Mouse (Mus musculus): ENCODE data around the gene Bahcc1. TPM values are rescaled to one million over a fixed set of nuclear protein-coding genes. Genes with fewer than 3 reads are reported as not detected.

The Bahcc1 gene
- polyA plus RNA-seq, 1 experiment from 2014 or later = 17.0 TPM

- no peaks in the 10 kb centered on the region for H3K27me3 ChIP-seq (ENCODE audit: control insufficient read depth, insufficient read depth, low read length)
- peak overlapping the region; percentile 78 for H3K27ac ChIP-seq (ENCODE audit: low read depth, low read length)
- no peaks in the 10 kb centered on the region for H3K9me3 ChIP-seq (ENCODE audit: control insufficient read depth, low read length)
- peak overlapping the region; percentile 55 for H3K9ac ChIP-seq (replicated peaks; ENCODE audit: low read depth, low read length)
- H3K36me3 ChIP-seq (ENCODE audit: control insufficient read depth, insufficient read depth, low read length) = no peaks in the 10 kb centered on the region
- peak overlapping the region; percentile 46 for H3K4me2 ChIP-seq (ENCODE audit: low read depth, low read length)
- ATAC-seq (ENCODE audit: low read depth) = peak; percentile 5; the same call in 1 of the 2 replicates
- H3K4me1 ChIP-seq (ENCODE audit: control insufficient read depth, insufficient read depth, low read length) = peaks cover 67% of the 10 kb centered on the region
- H3K4me3 ChIP-seq (ENCODE audit: low read depth, low read length) = peak overlapping the region; percentile 15
- 3% methylated on average over 36 of the region's 36 CpGs for whole genome bisulfite sequencing
Measured at GRCm38 (mm10) chr11:120225256-120226195, 7.2 kb upstream of the Bahcc1 start.

GRCm38 (mm10) chr11:120226421-120227280 lies 6.1 kb upstream of the Bahcc1 start:
- no peak for ATAC-seq (ENCODE audit: low read depth)
- no peak overlapping the region for H3K9ac ChIP-seq (replicated peaks; ENCODE audit: low read depth, low read length)
- no peaks in the 10 kb centered on the region for H3K9me3 ChIP-seq (ENCODE audit: control insufficient read depth, low read length)
- peaks cover 61% of the 10 kb centered on the region for H3K4me1 ChIP-seq (ENCODE audit: control insufficient read depth, insufficient read depth, low read length)
- H3K4me2 ChIP-seq (ENCODE audit: low read depth, low read length) = peak overlapping the region; percentile 5; the same call in 1 of the 2 replicates
- H3K36me3 ChIP-seq (ENCODE audit: control insufficient read depth, insufficient read depth, low read length) = no peaks in the 10 kb centered on the region
- 74% methylated on average over 12 of the region's 12 CpGs for WGBS
- H3K4me3 ChIP-seq (ENCODE audit: low read depth, low read length) = no peak overlapping the region
- no peaks in the 10 kb centered on the region for H3K27me3 ChIP-seq (ENCODE audit: control insufficient read depth, insufficient read depth, low read length)
- H3K27ac ChIP-seq (ENCODE audit: low read depth, low read length) = peak overlapping the region; percentile 78

GRCm38 (mm10) chr11:120227571-120228051 lies 5.1 kb upstream of the Bahcc1 start:
- no peak for ATAC-seq (ENCODE audit: low read depth)
- Histone ChIP-seq H3K27me3 (ENCODE audit: control insufficient read depth, insufficient read depth, low read length) (no peaks in the 10 kb centered on the region), H3K36me3 (ENCODE audit: control insufficient read depth, insufficient read depth, low read length) (no peaks in the 10 kb centered on the region), H3K4me2 (ENCODE audit: low read depth, low read length) (peak overlapping the region; percentile 84), H3K4me3 (ENCODE audit: low read depth, low read length) (no peak overlapping the region), H3K27ac (ENCODE audit: low read depth, low read length) (peak overlapping the region; percentile 78; the same call in 1 of the 2 replicates), H3K9ac (replicated peaks; ENCODE audit: low read depth, low read length) (no peak overlapping the region), H3K4me1 (ENCODE audit: control insufficient read depth, insufficient read depth, low read length) (peaks cover 67% of the 10 kb centered on the region), H3K9me3 (ENCODE audit: control insufficient read depth, low read length) (no peaks in the 10 kb centered on the region)
- 37% methylated on average over 8 of the region's 8 CpGs for WGBS

GRCm38 (mm10) chr11:120228116-120228890 lies 4.4 kb upstream of the Bahcc1 start:
- peak overlapping the region; percentile 64 for H3K27ac ChIP-seq (ENCODE audit: low read depth, low read length)
- no peak for ATAC-seq (ENCODE audit: low read depth)

GRCm38 (mm10) chr11:120228911-120229437 lies 3.8 kb upstream of the Bahcc1 start:
- Histone ChIP-seq H3K4me1 (ENCODE audit: control insufficient read depth, insufficient read depth, low read length) (peaks cover 60% of the 10 kb centered on the region), H3K4me3 (ENCODE audit: low read depth, low read length) (peak overlapping the region; percentile 96), H3K27me3 (ENCODE audit: control insufficient read depth, insufficient read depth, low read length) (no peaks in the 10 kb centered on the region), H3K36me3 (ENCODE audit: control insufficient read depth, insufficient read depth, low read length) (no peaks in the 10 kb centered on the region), H3K9me3 (ENCODE audit: control insufficient read depth, low read length) (no peaks in the 10 kb centered on the region), H3K27ac (ENCODE audit: low read depth, low read length) (peak overlapping the region; percentile 64), H3K4me2 (ENCODE audit: low read depth, low read length) (peak overlapping the region; percentile 84), H3K9ac (replicated peaks; ENCODE audit: low read depth, low read length) (peak overlapping the region; percentile 99)
- no peak for ATAC-seq (ENCODE audit: low read depth)
- WGBS = 9% methylated on average over 7 of the region's 7 CpGs

More at GRCm38 (mm10) chr11:120228116-120228890, 4.4 kb upstream of the Bahcc1 start:
- 43% methylated on average over 9 of the region's 9 CpGs for WGBS
- H3K4me2 ChIP-seq (ENCODE audit: low read depth, low read length) = peak overlapping the region; percentile 84
- no peaks in the 10 kb centered on the region for H3K9me3 ChIP-seq (ENCODE audit: control insufficient read depth, low read length)
- no peaks in the 10 kb centered on the region for H3K36me3 ChIP-seq (ENCODE audit: control insufficient read depth, insufficient read depth, low read length)
- peaks cover 67% of the 10 kb centered on the region for H3K4me1 ChIP-seq (ENCODE audit: control insufficient read depth, insufficient read depth, low read length)
- no peaks in the 10 kb centered on the region for H3K27me3 ChIP-seq (ENCODE audit: control insufficient read depth, insufficient read depth, low read length)
- H3K9ac ChIP-seq (replicated peaks; ENCODE audit: low read depth, low read length) = peak overlapping the region; percentile 99
- H3K4me3 ChIP-seq (ENCODE audit: low read depth, low read length) = peak overlapping the region; percentile 96; the same call in 1 of the 2 replicates

GRCm38 (mm10) chr11:120229861-120230751 lies 2.6 kb upstream of the Bahcc1 start:
- H3K27me3 ChIP-seq (ENCODE audit: control insufficient read depth, insufficient read depth, low read length) = no peaks in the 10 kb centered on the region
- peaks cover 49% of the 10 kb centered on the region for H3K4me1 ChIP-seq (ENCODE audit: control insufficient read depth, insufficient read depth, low read length)

GRCm38 (mm10) chr11:120230841-120231370 lies 1.8 kb upstream of the Bahcc1 start:
- peaks cover 43% of the 10 kb centered on the region for H3K4me1 ChIP-seq (ENCODE audit: control insufficient read depth, insufficient read depth, low read length)
- H3K4me3 ChIP-seq (ENCODE audit: low read depth, low read length) = peak overlapping the region; percentile 96
- H3K9me3 ChIP-seq (ENCODE audit: control insufficient read depth, low read length) = no peaks in the 10 kb centered on the region
- H3K9ac ChIP-seq (replicated peaks; ENCODE audit: low read depth, low read length) = peak overlapping the region; percentile 99
- 0 out of 2 replicates have a peak, but pooled peaks have one; percentile 3 for ATAC-seq (ENCODE audit: low read depth)
- H3K36me3 ChIP-seq (ENCODE audit: control insufficient read depth, insufficient read depth, low read length) = no peaks in the 10 kb centered on the region
- no peaks in the 10 kb centered on the region for H3K27me3 ChIP-seq (ENCODE audit: control insufficient read depth, insufficient read depth, low read length)
- 1% methylated on average over 49 of the region's 58 CpGs for WGBS
- H3K4me2 ChIP-seq (ENCODE audit: low read depth, low read length) = peak overlapping the region; percentile 84
- peak overlapping the region; percentile 98 for H3K27ac ChIP-seq (ENCODE audit: low read depth, low read length)

More at GRCm38 (mm10) chr11:120229861-120230751, 2.6 kb upstream of the Bahcc1 start:
- 1% methylated on average over 42 of the region's 42 CpGs for WGBS
- Histone ChIP-seq H3K9me3 (ENCODE audit: control insufficient read depth, low read length) (no peaks in the 10 kb centered on the region), H3K27ac (ENCODE audit: low read depth, low read length) (peak overlapping the region; percentile 98), H3K9ac (replicated peaks; ENCODE audit: low read depth, low read length) (peak overlapping the region; percentile 99), H3K4me2 (ENCODE audit: low read depth, low read length) (peak overlapping the region; percentile 84), H3K36me3 (ENCODE audit: control insufficient read depth, insufficient read depth, low read length) (no peaks in the 10 kb centered on the region), H3K4me3 (ENCODE audit: low read depth, low read length) (peak overlapping the region; percentile 96)
- ATAC-seq (ENCODE audit: low read depth) = no peak
